8 mouse cellular contexts compared by ENCODE assay signal in genomic region chr11:77348142-77348741, GRCm38 (mm10).
DNase-seq lines count a peak whose midpoint lies in the region; ATAC-seq and TF ChIP-seq lines count a peak whose summit lies in the region.

No protein-coding gene starts in this region.

- DNase-seq in layer of hippocampus, adult 11-12 months (ENCODE audit: low spot score), result peak; percentile 80
- no peak for DNase-seq in layer of hippocampus, adult 9-10 months (ENCODE audit: low spot score)
- DNase-seq in embryonic facial prominence, embryonic 11.5 days (ENCODE audit: low spot score), result peak; percentile 92
- DNase-seq in heart, adult 11 months, result peak; percentile 99
- DNase-seq in kidney, adult 11 months, result peak; percentile 84
- peak; percentile 90 for DNase-seq in limb, embryonic 11.5 days (ENCODE audit: low spot score)

- peak overlapping the region; percentile 63 for H3K4me2 ChIP-seq in embryonic facial prominence, embryonic 11.5 days (ENCODE audit: low read depth, low read length)
- peak overlapping the region; percentile 84 for H3K4me2 ChIP-seq in limb, embryonic 11.5 days (ENCODE audit: low read depth, severe bottlenecking)
- H3K4me2 ChIP-seq in midbrain, embryonic 13.5 days (replicated peaks), result peak overlapping the region; percentile 82

- no peak for TF ChIP-seq CTCF in small intestine, adult 2 months (IDR thresholded peaks at IDR 0.05; ENCODE audit: extremely low read depth, insufficient read length, insufficient replicate concordance, low read depth, low read length)

- no peak overlapping the region for H3K27ac ChIP-seq in embryonic facial prominence, embryonic 11.5 days (replicated peaks; ENCODE audit: low read depth, low read length)
- no peak overlapping the region for H3K27ac ChIP-seq in limb, embryonic 11.5 days (replicated peaks; ENCODE audit: low read depth, low read length)
- H3K27ac ChIP-seq in midbrain, embryonic 13.5 days, result no peak overlapping the region
- H3K27ac ChIP-seq in small intestine, adult 2 months (ENCODE audit: insufficient read depth, low read depth, low read length), result peak overlapping the region; percentile 53

- no peaks in the 10 kb centered on the region for H3K27me3 ChIP-seq in embryonic facial prominence, embryonic 11.5 days (ENCODE audit: control insufficient read depth, insufficient read depth, low read length)
- no peaks in the 10 kb centered on the region for H3K27me3 ChIP-seq in limb, embryonic 11.5 days (ENCODE audit: control insufficient read depth, insufficient read depth, low read length)
- 0 out of 2 replicates have a peak, but pooled peaks cover 12% of the 10 kb centered on the region for H3K27me3 ChIP-seq in midbrain, embryonic 13.5 days
- H3K27me3 ChIP-seq in small intestine, adult 2 months (ENCODE audit: control insufficient read depth, insufficient read depth, low read length), result no peaks in the 10 kb centered on the region

- H3K4me1 ChIP-seq in embryonic facial prominence, embryonic 11.5 days (ENCODE audit: control insufficient read depth, insufficient read depth, low read length), result no peaks in the 10 kb centered on the region
- H3K4me1 ChIP-seq in limb, embryonic 11.5 days (ENCODE audit: control insufficient read depth, insufficient read depth, low read length), result no peaks in the 10 kb centered on the region
- H3K4me1 ChIP-seq in midbrain, embryonic 13.5 days (replicated peaks), result peaks cover 14% of the 10 kb centered on the region
- peaks cover 2% of the 10 kb centered on the region; the same call in 1 of the 2 replicates for H3K4me1 ChIP-seq in small intestine, adult 2 months (ENCODE audit: control insufficient read depth, insufficient read depth, insufficient read length, low read length)

- TF ChIP-seq POLR2A in small intestine, adult 2 months (IDR thresholded peaks at IDR 0.05; ENCODE audit: low read depth, low read length), result peak; percentile 85

- H3K9ac ChIP-seq in embryonic facial prominence, embryonic 11.5 days (replicated peaks; ENCODE audit: low read length), result peak overlapping the region; percentile 56
- H3K9ac ChIP-seq in limb, embryonic 11.5 days (ENCODE audit: low read length), result 0 out of 2 replicates have a peak overlapping the region, but pooled peaks have one; percentile 38
- peak overlapping the region; percentile 56 for H3K9ac ChIP-seq in midbrain, embryonic 13.5 days (replicated peaks)

- H3K36me3 ChIP-seq in embryonic facial prominence, embryonic 11.5 days (replicated peaks; ENCODE audit: control insufficient read depth, insufficient read depth, low read depth, low read length), result no peaks in the 10 kb centered on the region
- no peaks in the 10 kb centered on the region for H3K36me3 ChIP-seq in limb, embryonic 11.5 days (ENCODE audit: control insufficient read depth, insufficient read depth, low read length)
- no peaks in the 10 kb centered on the region for H3K36me3 ChIP-seq in midbrain, embryonic 13.5 days
- no peaks in the 10 kb centered on the region for H3K36me3 ChIP-seq in small intestine, adult 2 months (ENCODE audit: control insufficient read depth, insufficient read depth, low read length)

- under 1% methylated on average over 54 of the region's 54 CpGs for WGBS in embryonic facial prominence, embryonic 11.5 days
- under 1% methylated on average over 54 of the region's 54 CpGs for WGBS in limb, embryonic 11.5 days
- under 1% methylated on average over 54 of the region's 54 CpGs for WGBS in midbrain, embryonic 13.5 days
- under 1% methylated on average over 54 of the region's 54 CpGs for WGBS in small intestine, adult 2 months

- no peaks in the 10 kb centered on the region for H3K9me3 ChIP-seq in embryonic facial prominence, embryonic 11.5 days (replicated peaks; ENCODE audit: control insufficient read depth, low read length)
- no peaks in the 10 kb centered on the region for H3K9me3 ChIP-seq in limb, embryonic 11.5 days (ENCODE audit: control insufficient read depth, low read length)
- no peaks in the 10 kb centered on the region for H3K9me3 ChIP-seq in midbrain, embryonic 13.5 days

- H3K4me3 ChIP-seq in embryonic facial prominence, embryonic 11.5 days (ENCODE audit: low read depth, low read length), result peak overlapping the region; percentile 61
- H3K4me3 ChIP-seq in limb, embryonic 11.5 days (ENCODE audit: low read depth, low read length), result peak overlapping the region; percentile 60
- peak overlapping the region; percentile 51 for H3K4me3 ChIP-seq in midbrain, embryonic 13.5 days (replicated peaks)
- peak overlapping the region; percentile 84 for H3K4me3 ChIP-seq in small intestine, adult 2 months (ENCODE audit: low read depth, low read length)

- peak; percentile 96 for ATAC-seq in embryonic facial prominence, embryonic 11.5 days (replicated peaks; ENCODE audit: insufficient number of reproducible peaks, low FRiP score, low TSS enrichment, low read depth)
- ATAC-seq in limb, embryonic 11.5 days (ENCODE audit: insufficient number of reproducible peaks, low FRiP score, low TSS enrichment, low read depth), result peak; percentile 93
- peak; percentile 98 for ATAC-seq in midbrain, embryonic 13.5 days
